Mouse (Mus musculus): ENCODE measurements around the gene Slc9a9. TPM values are rescaled to one million over a fixed set of nuclear protein-coding genes. Genes with fewer than 3 reads are reported as not detected.

Slc9a9 gene
- polyA plus RNA-seq, 1 experiment from 2014 or later = 2.2 TPM

GRCm38 (mm10) chr9:94958382-94958781 lies 288.7 kb downstream of the Slc9a9 start:
- Histone ChIP-seq H3K36me3 (no peaks in the 10 kb centered on the region), H3K4me1 (replicated peaks) (peaks cover 4% of the 10 kb centered on the region; the same call in 1 of the 2 replicates), H3K27me3 (no peaks in the 10 kb centered on the region), H3K9me3 (no peaks in the 10 kb centered on the region), H3K4me3 (replicated peaks) (no peak overlapping the region), H3K4me2 (no peak overlapping the region), H3K27ac (no peak overlapping the region), H3K9ac (replicated peaks) (no peak overlapping the region)
- 58% methylated on average over 2 of the region's 2 CpGs for WGBS
- ATAC-seq (ENCODE audit: insufficient number of reproducible peaks, insufficient read depth, low FRiP score, low TSS enrichment, low read depth) = no peak

GRCm38 (mm10) chr9:94968596-94969120 lies 298.9 kb downstream of the Slc9a9 start:
- ATAC-seq (ENCODE audit: insufficient number of reproducible peaks, insufficient read depth, low FRiP score, low TSS enrichment, low read depth) = no peak
- Histone ChIP-seq H3K4me2 (no peak overlapping the region), H3K27me3 (no peaks in the 10 kb centered on the region), H3K36me3 (no peaks in the 10 kb centered on the region), H3K27ac (no peak overlapping the region), H3K4me1 (replicated peaks) (no peaks in the 10 kb centered on the region), H3K9me3 (no peaks in the 10 kb centered on the region), H3K9ac (replicated peaks) (no peak overlapping the region), H3K4me3 (replicated peaks) (no peak overlapping the region)
- WGBS = 88% methylated on average over 5 of the region's 5 CpGs

- Histone ChIP-seq H3K27ac (no peak overlapping the region), H3K27me3 (no peaks in the 10 kb centered on the region), H3K4me2 (no peak overlapping the region), H3K4me3 (replicated peaks) (no peak overlapping the region), H3K9ac (replicated peaks) (no peak overlapping the region), H3K9me3 (no peaks in the 10 kb centered on the region), H3K4me1 (replicated peaks) (no peaks in the 10 kb centered on the region), H3K36me3 (no peaks in the 10 kb centered on the region)
- WGBS = 53% methylated on average over 1 of the region's 1 CpGs
- ATAC-seq (ENCODE audit: insufficient number of reproducible peaks, insufficient read depth, low FRiP score, low TSS enrichment, low read depth) = no peak
Observed at GRCm38 (mm10) chr9:94969131-94969530, 299.4 kb downstream of the Slc9a9 start.

GRCm38 (mm10) chr9:94972021-94972420 lies 302.3 kb downstream of the Slc9a9 start:
- Histone ChIP-seq H3K27ac (no peak overlapping the region), H3K9ac (replicated peaks) (no peak overlapping the region), H3K4me2 (no peak overlapping the region), H3K27me3 (no peaks in the 10 kb centered on the region), H3K9me3 (no peaks in the 10 kb centered on the region), H3K36me3 (no peaks in the 10 kb centered on the region), H3K4me3 (replicated peaks) (no peak overlapping the region), H3K4me1 (replicated peaks) (no peaks in the 10 kb centered on the region)
- WGBS = 71% methylated on average over 2 of the region's 2 CpGs
- ATAC-seq (ENCODE audit: insufficient number of reproducible peaks, insufficient read depth, low FRiP score, low TSS enrichment, low read depth) = no peak

DNA sequence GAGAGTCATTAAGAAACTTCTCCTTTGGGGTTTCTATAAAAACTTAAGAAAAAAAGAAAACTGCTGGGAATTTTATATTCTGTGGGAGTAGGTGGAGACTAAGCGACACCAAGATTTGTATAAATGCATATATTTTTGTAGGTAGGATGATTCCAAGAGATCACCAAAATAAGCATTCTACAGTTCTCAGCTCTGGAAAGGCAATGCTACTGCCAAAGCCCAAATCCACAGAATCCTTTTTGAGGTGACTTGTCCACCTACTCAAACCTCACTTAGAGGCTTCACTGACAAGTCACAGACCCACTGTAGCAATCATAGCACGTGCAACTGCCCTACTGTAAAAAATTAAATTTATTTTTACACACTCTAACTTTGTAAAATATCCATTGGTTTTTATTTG lies 303.0 kb downstream of the Slc9a9 start:
- no peaks in the 10 kb centered on the region for H3K9me3 ChIP-seq
- H3K9ac ChIP-seq (replicated peaks) = no peak overlapping the region
- no peak overlapping the region for H3K27ac ChIP-seq
- H3K27me3 ChIP-seq = no peaks in the 10 kb centered on the region
- ATAC-seq (ENCODE audit: insufficient number of reproducible peaks, insufficient read depth, low FRiP score, low TSS enrichment, low read depth) = no peak
- no peaks in the 10 kb centered on the region for H3K4me1 ChIP-seq (replicated peaks)
- WGBS = 95% methylated on average over 2 of the region's 2 CpGs
- no peaks in the 10 kb centered on the region for H3K36me3 ChIP-seq
- no peak overlapping the region for H3K4me2 ChIP-seq
- H3K4me3 ChIP-seq (replicated peaks) = no peak overlapping the region

GRCm38 (mm10) chr9:94976191-94976590 lies 306.5 kb downstream of the Slc9a9 start:
- Histone ChIP-seq H3K4me2 (no peak overlapping the region), H3K36me3 (no peaks in the 10 kb centered on the region), H3K9me3 (no peaks in the 10 kb centered on the region), H3K4me3 (replicated peaks) (no peak overlapping the region), H3K9ac (replicated peaks) (no peak overlapping the region), H3K4me1 (replicated peaks) (no peaks in the 10 kb centered on the region), H3K27me3 (no peaks in the 10 kb centered on the region), H3K27ac (no peak overlapping the region)
- no peak for ATAC-seq (ENCODE audit: insufficient number of reproducible peaks, insufficient read depth, low FRiP score, low TSS enrichment, low read depth)
- 81% methylated on average over 1 of the region's 1 CpGs for WGBS

- no peaks in the 10 kb centered on the region for H3K9me3 ChIP-seq
- no peaks in the 10 kb centered on the region for H3K27me3 ChIP-seq
- ATAC-seq (ENCODE audit: insufficient number of reproducible peaks, insufficient read depth, low FRiP score, low TSS enrichment, low read depth) = no peak
- no peak overlapping the region for H3K27ac ChIP-seq
- 94% methylated on average over 4 of the region's 4 CpGs for whole genome bisulfite sequencing
- no peaks in the 10 kb centered on the region for H3K4me1 ChIP-seq (replicated peaks)
- no peak overlapping the region for H3K9ac ChIP-seq (replicated peaks)
- no peak overlapping the region for H3K4me2 ChIP-seq
- no peak overlapping the region for H3K4me3 ChIP-seq (replicated peaks)
- H3K36me3 ChIP-seq = no peaks in the 10 kb centered on the region
Observed at GRCm38 (mm10) chr9:94993575-94993974, 323.9 kb downstream of the Slc9a9 start.

- ATAC-seq (ENCODE audit: insufficient number of reproducible peaks, insufficient read depth, low FRiP score, low TSS enrichment, low read depth) = no peak
- no peak overlapping the region for H3K27ac ChIP-seq
- WGBS = 91% methylated on average over 12 of the region's 12 CpGs
- H3K4me3 ChIP-seq (replicated peaks) = no peak overlapping the region
- no peak overlapping the region for H3K4me2 ChIP-seq
- no peaks in the 10 kb centered on the region for H3K27me3 ChIP-seq
- H3K9me3 ChIP-seq = no peaks in the 10 kb centered on the region
- H3K4me1 ChIP-seq (replicated peaks) = no peaks in the 10 kb centered on the region
- H3K9ac ChIP-seq (replicated peaks) = no peak overlapping the region
- no peaks in the 10 kb centered on the region for H3K36me3 ChIP-seq
Observed at GRCm38 (mm10) chr9:95020136-95020706, 350.5 kb downstream of the Slc9a9 start.

- no peak overlapping the region for H3K27ac ChIP-seq
- H3K27me3 ChIP-seq = no peaks in the 10 kb centered on the region
- H3K4me1 ChIP-seq (replicated peaks) = no peaks in the 10 kb centered on the region
- no peak for ATAC-seq (ENCODE audit: insufficient number of reproducible peaks, insufficient read depth, low FRiP score, low TSS enrichment, low read depth)
- no peak overlapping the region for H3K4me3 ChIP-seq (replicated peaks)
- no peaks in the 10 kb centered on the region for H3K9me3 ChIP-seq
- no peak overlapping the region for H3K4me2 ChIP-seq
- H3K9ac ChIP-seq (replicated peaks) = no peak overlapping the region
- 76% methylated on average over 3 of the region's 3 CpGs for WGBS
- H3K36me3 ChIP-seq = no peaks in the 10 kb centered on the region
Observed at GRCm38 (mm10) chr9:95034140-95034970, 364.6 kb downstream of the Slc9a9 start.

DNA sequence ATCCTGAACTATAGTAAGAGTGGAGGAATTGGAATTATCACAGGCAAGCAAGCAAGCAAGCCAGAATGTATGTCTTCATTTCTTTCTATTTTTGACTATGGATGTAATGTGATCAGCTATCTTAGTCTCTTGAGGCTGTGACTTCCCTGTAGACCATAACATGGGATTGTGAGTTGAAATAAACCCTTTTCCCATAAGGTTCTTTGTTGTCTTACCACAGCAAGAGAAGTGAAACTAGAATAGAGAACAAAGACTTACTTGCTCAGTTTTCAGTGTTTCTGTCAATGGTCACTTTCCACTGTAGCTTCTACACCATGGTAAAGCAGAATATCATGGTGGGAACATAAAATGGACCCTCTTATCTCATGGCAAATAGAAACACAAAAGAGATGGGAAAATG lies 366.5 kb downstream of the Slc9a9 start:
- H3K36me3 ChIP-seq = no peaks in the 10 kb centered on the region
- H3K27me3 ChIP-seq = no peaks in the 10 kb centered on the region
- no peak overlapping the region for H3K4me2 ChIP-seq
- H3K9me3 ChIP-seq = no peaks in the 10 kb centered on the region
- H3K4me3 ChIP-seq (replicated peaks) = no peak overlapping the region
- no peaks in the 10 kb centered on the region for H3K4me1 ChIP-seq (replicated peaks)
- no peak overlapping the region for H3K9ac ChIP-seq (replicated peaks)
- ATAC-seq (ENCODE audit: insufficient number of reproducible peaks, insufficient read depth, low FRiP score, low TSS enrichment, low read depth) = no peak
- H3K27ac ChIP-seq = no peak overlapping the region

DNA sequence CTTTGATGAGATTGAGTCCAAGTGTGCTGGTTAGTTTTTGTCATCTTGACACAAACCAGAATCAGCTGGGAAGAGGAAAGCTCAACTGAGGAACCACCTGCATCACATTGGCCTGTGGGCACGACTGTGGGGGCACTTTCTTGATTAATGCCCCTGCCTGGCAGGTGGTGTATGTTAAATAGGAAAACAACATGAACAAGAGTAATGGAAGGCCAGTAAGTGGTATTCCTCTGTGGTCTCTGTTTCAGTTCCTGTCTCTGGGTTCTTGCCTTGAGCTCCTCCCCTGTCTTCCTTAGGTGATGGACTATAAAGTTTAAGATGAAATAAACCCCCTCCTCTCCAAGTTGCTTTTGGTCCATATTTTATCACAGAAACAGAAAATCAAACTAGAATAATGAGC lies 372.7 kb downstream of the Slc9a9 start:
- no peak overlapping the region for H3K4me3 ChIP-seq (replicated peaks)
- H3K4me2 ChIP-seq = no peak overlapping the region
- H3K4me1 ChIP-seq (replicated peaks) = no peaks in the 10 kb centered on the region
- no peaks in the 10 kb centered on the region for H3K27me3 ChIP-seq
- H3K9me3 ChIP-seq = no peaks in the 10 kb centered on the region
- H3K27ac ChIP-seq = no peak overlapping the region
- no peak overlapping the region for H3K9ac ChIP-seq (replicated peaks)
- no peak for ATAC-seq (ENCODE audit: insufficient number of reproducible peaks, insufficient read depth, low FRiP score, low TSS enrichment, low read depth)
- 41% methylated on average over 1 of the region's 1 CpGs for WGBS
- H3K36me3 ChIP-seq = no peaks in the 10 kb centered on the region

All from limb, embryonic 12.5 days (tissue).